Mouse (Mus musculus) ES-Bruce4 (cell line): ENCODE data around the gene Otogl.

Experiments
- CTCF ChIP-seq: IDR thresholded peaks from one replicate; pipeline ENCODE4 v1.8.1; 2011; ENCODE audit warnings: low read depth, low read length
- EP300 ChIP-seq: IDR thresholded peaks from 2 replicates; pipeline ENCODE4 v1.6.1; 2011; ENCODE audit warnings: low read depth, low read length; ENCODE audit not compliant: insufficient read depth
- POLR2A ChIP-seq: IDR thresholded peaks from one replicate; pipeline ENCODE4 v1.8.1; 2011; ENCODE audit warnings: low read length; ENCODE audit not compliant: insufficient read depth

- no peak for TF ChIP-seq POLR2A
- no peak for TF ChIP-seq CTCF
- TF ChIP-seq EP300: no peak
These were observed 192.1 kb downstream of the Otogl start, which contains the start of gene Ptprq for GRCm38 (mm10) chr10:107719806-107720205.
